Mouse (Mus musculus): ENCODE results near the gene C1qbp.

DNA sequence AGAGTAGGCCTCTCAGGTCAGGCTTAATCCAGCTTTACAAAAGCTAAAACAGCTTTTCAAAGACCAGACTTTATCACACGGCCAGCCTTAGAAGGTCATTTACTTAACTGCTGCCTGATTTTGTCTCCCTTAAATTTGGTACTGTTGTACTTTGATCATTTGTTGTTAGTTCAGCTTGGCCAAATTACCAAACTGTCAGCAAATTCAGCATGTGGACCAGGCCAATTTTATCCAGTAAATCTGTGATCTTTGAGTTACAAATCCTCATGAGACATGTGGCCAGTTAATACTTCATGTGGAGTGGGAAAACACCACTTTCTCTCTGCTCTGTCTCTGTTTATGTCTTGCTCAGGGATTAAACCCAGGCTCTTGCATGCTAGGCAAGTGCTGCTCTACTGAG is 10.2 kb downstream of the C1qbp start:
- TF ChIP-seq TAL1 (IDR thresholded peaks at IDR 0.05; ENCODE audit: low read length): no peak
- no peak for TF ChIP-seq GATA1 (IDR thresholded peaks at IDR 0.05; ENCODE audit: low read length)
